Comparison of ENCODE assay signal across 1 mouse cellular context in the genomic region with DNA sequence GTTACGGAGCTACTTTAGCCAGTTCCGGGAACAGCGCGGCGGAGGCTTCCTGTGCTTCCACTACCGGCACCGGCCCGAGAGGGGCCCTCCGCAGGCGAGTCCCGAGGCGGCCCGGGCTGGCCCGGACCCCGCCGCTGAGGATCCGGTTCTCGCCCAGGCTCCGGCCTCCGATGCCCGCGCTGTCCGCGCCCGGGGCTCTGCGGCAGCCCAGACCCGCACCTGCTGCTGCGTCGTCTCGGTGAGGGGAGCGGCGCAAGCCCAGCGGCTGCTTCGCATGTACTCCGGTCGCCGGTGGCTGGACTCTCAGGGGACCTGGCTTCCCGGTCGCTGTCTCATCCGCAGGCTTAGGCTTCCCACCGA.
TF ChIP-seq lines count a peak whose summit lies in the region.

No protein-coding gene starts in this region.

TF ChIP-seq in MEL, 35 proteins besides CTCF, POLR2A, EP300 and RAD21 (continued from another document):
- 0 out of 2 replicates have a peak, but pooled peaks have one; percentile 29 for TF ChIP-seq RCOR1 (IDR thresholded peaks at IDR 0.05; ENCODE audit: low read depth, low read length)
